Mouse (Mus musculus) midbrain, embryonic 11.5 days (tissue): ENCODE results near the gene Hlcs. TPM values are rescaled to one million over a fixed set of nuclear protein-coding genes. Genes with fewer than 3 reads are reported as not detected.

ENCODE experiments used
- ATAC-seq: fragments of 200-750 bp; cut with Nextera tagmentation; 2 replicates; pipeline ENCODE4 v1.8.0; 2017; ENCODE audit warnings: moderate TSS enrichment, moderate library complexity; ENCODE audit not compliant: low FRiP score
- DNase-seq: peaks from one replicate; pipeline ENCODE4 v3.0.0; 2015; ENCODE audit warnings: low spot score; ENCODE audit errors: missing footprints
- H3K27ac ChIP-seq: fragments of 300-500 bp; sonication (generic); 2 replicates; pipeline ENCODE4 v1.5.1; 2014; ENCODE audit warnings: low read depth, low read length
- H3K27me3 ChIP-seq: fragments of 300-500 bp; sonication (generic); 2 replicates; pipeline ENCODE4 v1.6.1; 2014; ENCODE audit warnings: mild to moderate bottlenecking, low read length, moderate library complexity, mixed read lengths; ENCODE audit not compliant: control insufficient read depth, insufficient read depth
- H3K36me3 ChIP-seq: fragments of 300-500 bp; sonication (generic); 2 replicates; pipeline ENCODE4 v1.6.1; 2014; ENCODE audit warnings: mild to moderate bottlenecking, low read length, moderate library complexity, mixed read lengths; ENCODE audit not compliant: control insufficient read depth, insufficient read depth
- H3K4me1 ChIP-seq: fragments of 300-500 bp; sonication (generic); 2 replicates; pipeline ENCODE4 v1.6.1; 2014; ENCODE audit warnings: low read length; ENCODE audit not compliant: control insufficient read depth, insufficient read depth
- H3K4me2 ChIP-seq: fragments of 300-500 bp; sonication (generic); 2 replicates; pipeline ENCODE4 v1.6.1; 2014; ENCODE audit warnings: mild to moderate bottlenecking, moderate library complexity
- H3K4me3 ChIP-seq: fragments of 300-500 bp; sonication (generic); 2 replicates; pipeline ENCODE4 v1.5.1; 2014; ENCODE audit warnings: low read depth, low read length
- H3K9ac ChIP-seq: fragments of 300-500 bp; sonication (generic); 2 replicates; pipeline ENCODE4 v1.6.1; 2014; ENCODE audit warnings: low read length
- H3K9me3 ChIP-seq: fragments of 300-500 bp; sonication (generic); 2 replicates; pipeline ENCODE4 v1.6.1; 2016; ENCODE audit warnings: low read length; ENCODE audit not compliant: control insufficient read depth
- WGBS: fragments of 180-500 bp; shearing (Covaris S2); extraction: QIAGEN DNeasy Blood & Tissue Kit; methylation state at CpG from one replicate; pipeline ENCODE4 v1.1.7; 2014; 5-methylcytosine and 5-hydroxymethylcytosine counted together
- polyA plus RNA-seq: library from polyadenylated mRNA; unstranded; fragments of >200 nt; fragmentation: Nextera tagmentation; extraction: Ambion mirVana; gene quantifications from 2 replicates; pipeline ENCODE4 v1.2.1, GENCODE M21; 2014

The Hlcs gene
- polyA plus RNA-seq, 1 experiment from 2014 or later = 8.1 TPM

DNA sequence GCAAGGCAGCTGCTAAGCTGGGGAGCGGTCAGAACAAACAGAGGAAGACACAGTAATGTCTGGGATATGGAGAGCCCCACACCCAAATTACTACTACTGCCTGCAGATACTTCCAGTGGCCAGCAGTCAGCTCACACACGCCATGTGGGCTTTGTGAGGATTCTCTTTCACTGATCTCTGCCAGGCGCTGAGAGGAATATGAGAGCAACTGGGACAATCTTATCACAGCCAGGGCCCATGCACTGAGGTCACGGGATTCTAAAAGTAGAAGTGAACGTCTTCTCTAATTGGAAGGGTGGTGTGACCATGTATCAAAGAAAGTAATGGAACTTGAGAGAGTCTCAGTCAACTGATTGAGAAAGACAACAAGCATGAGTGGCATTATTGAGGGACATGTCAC, 123.1 kb downstream of the Hlcs start:
- H3K36me3 ChIP-seq = no peaks in the 10 kb centered on the region
- H3K9me3 ChIP-seq = no peaks in the 10 kb centered on the region
- H3K4me1 ChIP-seq = no peaks in the 10 kb centered on the region
- ATAC-seq (no peak), DNase-seq (no peak)
- no peak overlapping the region for H3K4me2 ChIP-seq
- no peak overlapping the region for H3K4me3 ChIP-seq
- no peak overlapping the region for H3K9ac ChIP-seq
- H3K27ac ChIP-seq = no peak overlapping the region
- WGBS = 88% methylated on average over 5 of the region's 5 CpGs
- peaks cover 3% of the 10 kb centered on the region for H3K27me3 ChIP-seq

GRCm38 (mm10) chr16:94186526-94186925, 126.8 kb downstream of the Hlcs start:
- Histone ChIP-seq H3K4me1 (no peaks in the 10 kb centered on the region), H3K4me3 (no peak overlapping the region), H3K9me3 (no peaks in the 10 kb centered on the region), H3K36me3 (no peaks in the 10 kb centered on the region), H3K27me3 (peaks cover 34% of the 10 kb centered on the region), H3K4me2 (no peak overlapping the region), H3K9ac (no peak overlapping the region), H3K27ac (no peak overlapping the region)
- no peak for DNase-seq
- no peak for ATAC-seq
- 83% methylated on average over 12 of the region's 12 CpGs for WGBS

- peaks cover 45% of the 10 kb centered on the region for H3K27me3 ChIP-seq
- H3K27ac ChIP-seq = no peak overlapping the region
- WGBS = 85% methylated on average over 16 of the region's 16 CpGs
- peaks cover 3% of the 10 kb centered on the region for H3K4me1 ChIP-seq
- no peak for ATAC-seq
- no peaks in the 10 kb centered on the region for H3K36me3 ChIP-seq
- H3K9me3 ChIP-seq = no peaks in the 10 kb centered on the region
- no peak for DNase-seq
- no peak overlapping the region for H3K4me2 ChIP-seq
- H3K9ac ChIP-seq = no peak overlapping the region
- H3K4me3 ChIP-seq = no peak overlapping the region
These were observed 127.9 kb downstream of the Hlcs start for GRCm38 (mm10) chr16:94185430-94185829.

DNA sequence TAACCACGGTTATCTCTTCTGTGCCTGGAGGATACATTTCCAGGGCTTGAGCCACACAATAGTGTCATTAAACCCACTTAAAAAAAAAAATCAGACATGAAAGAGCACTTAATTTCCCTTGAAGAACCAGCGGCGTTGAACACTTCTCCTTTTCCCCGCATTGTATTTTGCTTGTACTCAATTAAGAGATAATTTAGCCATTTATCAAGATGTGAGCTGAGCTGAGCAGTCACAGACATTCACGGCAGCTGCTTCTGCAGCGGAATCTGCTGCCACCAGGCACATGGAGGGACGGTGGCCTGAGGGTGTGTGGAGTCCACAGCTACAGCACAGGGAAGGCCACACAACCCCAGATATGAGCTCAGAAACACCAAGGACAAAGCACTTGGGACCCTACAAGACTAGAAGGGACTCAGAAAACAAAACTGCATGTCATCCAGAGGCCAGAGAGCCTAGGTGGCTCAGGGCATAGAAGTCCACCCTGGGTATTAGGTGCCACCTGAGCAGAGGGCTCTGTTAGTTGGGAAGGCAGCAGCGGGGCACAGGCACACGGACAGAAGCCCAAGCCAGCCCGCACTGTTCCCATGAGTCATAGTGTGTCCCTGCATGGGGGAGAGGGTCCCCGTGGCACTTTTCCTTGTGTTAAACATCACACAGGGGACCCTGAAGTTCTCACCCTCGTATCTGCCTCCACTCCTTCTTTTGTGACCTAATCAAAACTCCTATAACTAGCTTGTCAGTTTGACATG, 133.1 kb downstream of the Hlcs start:
- H3K4me2 ChIP-seq = peak overlapping the region; percentile 30; the same call in 1 of the 2 replicates
- no peak overlapping the region for H3K4me3 ChIP-seq
- 26% methylated on average over 12 of the region's 12 CpGs for WGBS
- no peak overlapping the region for H3K9ac ChIP-seq
- H3K27me3 ChIP-seq = peaks cover 70% of the 10 kb centered on the region
- ATAC-seq = 0 out of 2 replicates have a peak, but pooled peaks have one; percentile 15
- no peaks in the 10 kb centered on the region for H3K9me3 ChIP-seq
- DNase-seq = peak; percentile 94
- H3K4me1 ChIP-seq = peaks cover 27% of the 10 kb centered on the region
- no peaks in the 10 kb centered on the region for H3K36me3 ChIP-seq
- H3K27ac ChIP-seq = peak overlapping the region; percentile 37; the same call in 1 of the 2 replicates

DNA sequence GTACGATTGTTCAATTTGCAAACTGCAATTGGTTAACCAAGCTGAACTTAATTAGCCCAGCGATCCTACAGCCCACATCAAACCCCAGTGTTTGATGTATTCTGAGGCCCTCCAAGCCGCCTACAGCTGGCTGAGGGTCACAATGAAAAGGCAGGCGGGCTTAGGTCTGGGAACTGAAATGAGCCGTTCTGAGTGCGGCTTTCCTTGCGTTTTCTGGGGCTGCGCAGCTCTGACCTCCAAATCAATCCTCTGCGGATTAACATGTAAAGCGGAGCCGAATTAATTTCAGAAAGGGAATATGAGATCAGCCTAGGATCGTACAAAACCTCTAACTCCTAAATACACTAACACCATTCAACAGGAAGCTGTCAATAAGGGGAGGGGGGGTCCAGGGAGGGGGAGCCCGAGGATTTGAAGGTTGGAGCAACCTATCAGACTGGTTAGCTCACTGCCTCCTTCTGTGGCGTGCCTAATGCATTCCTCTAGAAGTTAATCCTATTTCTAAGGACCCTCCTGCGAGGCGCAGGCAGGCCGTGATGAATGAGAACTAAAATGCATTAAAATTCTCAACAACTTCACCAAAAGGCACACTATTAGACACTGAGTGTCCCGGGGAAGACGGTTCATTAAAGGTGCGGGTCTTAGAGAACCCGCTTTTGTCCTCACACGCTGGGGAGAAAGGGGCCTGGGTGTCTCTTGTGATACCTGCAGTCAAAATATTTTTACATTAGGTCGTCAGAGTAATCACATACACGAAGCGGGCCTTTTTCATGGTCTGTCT, 133.8 kb downstream of the Hlcs start:
- peaks cover 27% of the 10 kb centered on the region for H3K4me1 ChIP-seq
- no peak overlapping the region for H3K9ac ChIP-seq
- peak overlapping the region; percentile 37 for H3K27ac ChIP-seq
- DNase-seq (peak; percentile 96), ATAC-seq (peak; percentile 91)
- peaks cover 74% of the 10 kb centered on the region for H3K27me3 ChIP-seq
- H3K4me3 ChIP-seq = no peak overlapping the region
- peak overlapping the region; percentile 30 for H3K4me2 ChIP-seq
- no peaks in the 10 kb centered on the region for H3K9me3 ChIP-seq
- WGBS = 3% methylated on average over 25 of the region's 25 CpGs
- H3K36me3 ChIP-seq = no peaks in the 10 kb centered on the region

DNA sequence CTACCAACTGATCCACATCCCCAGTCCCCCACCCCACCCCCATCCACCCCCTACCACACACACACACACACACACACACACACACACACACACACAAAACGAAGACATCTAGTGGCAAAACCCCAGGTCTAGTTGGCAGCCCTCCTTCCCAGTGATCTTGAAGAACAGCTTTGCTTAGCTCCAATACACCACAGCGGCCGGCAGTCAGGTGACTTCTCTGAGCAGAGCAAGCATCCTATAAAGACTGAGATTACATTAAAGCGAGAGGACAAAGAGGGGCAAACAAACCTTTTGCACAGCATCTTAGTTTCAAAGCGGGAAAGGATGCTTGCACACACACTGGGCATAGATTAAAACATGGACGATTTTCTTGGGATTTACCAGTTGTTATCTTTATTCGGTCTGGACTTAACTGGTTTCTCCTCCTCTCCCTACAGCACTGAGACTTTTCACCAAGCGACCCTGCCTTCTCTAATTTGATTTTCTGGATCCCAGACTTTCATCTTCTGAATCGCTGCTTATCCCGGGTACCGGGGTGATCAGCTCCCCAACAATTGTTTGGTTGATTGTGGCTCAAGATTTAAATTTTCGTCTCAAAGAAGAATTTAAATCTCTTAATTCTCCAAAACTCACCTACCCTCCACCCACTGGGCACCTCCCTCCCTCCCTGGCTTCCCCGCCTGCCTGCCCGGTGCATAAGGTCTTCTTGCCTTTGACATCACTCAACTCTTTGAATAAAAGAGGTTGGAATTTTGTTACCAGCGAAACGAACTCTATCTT, 134.7 kb downstream of the Hlcs start:
- ATAC-seq (peak; percentile 47), DNase-seq (peak; percentile 96)
- Histone ChIP-seq H3K27me3 (peaks cover 76% of the 10 kb centered on the region), H3K4me1 (peaks cover 27% of the 10 kb centered on the region), H3K36me3 (no peaks in the 10 kb centered on the region), H3K9me3 (no peaks in the 10 kb centered on the region), H3K4me3 (no peak overlapping the region), H3K4me2 (peak overlapping the region; percentile 30), H3K27ac (peak overlapping the region; percentile 37; the same call in 1 of the 2 replicates), H3K9ac (peak overlapping the region; percentile 17; the same call in 1 of the 2 replicates)
- 12% methylated on average over 16 of the region's 16 CpGs for WGBS

- WGBS = 82% methylated on average over 21 of the region's 21 CpGs
- peaks cover 77% of the 10 kb centered on the region for H3K27me3 ChIP-seq
These were observed 136.1 kb downstream of the Hlcs start for GRCm38 (mm10) chr16:94176997-94177857.

GRCm38 (mm10) chr16:94175366-94175986, 137.9 kb downstream of the Hlcs start:
- H3K27me3 ChIP-seq = peaks cover 74% of the 10 kb centered on the region

More at GRCm38 (mm10) chr16:94176997-94177857, 136.1 kb downstream of the Hlcs start:
- Histone ChIP-seq H3K36me3 (no peaks in the 10 kb centered on the region), H3K4me3 (no peak overlapping the region), H3K27ac (no peak overlapping the region), H3K9me3 (no peaks in the 10 kb centered on the region), H3K4me2 (no peak overlapping the region), H3K9ac (no peak overlapping the region), H3K4me1 (peaks cover 27% of the 10 kb centered on the region)
- ATAC-seq = no peak
- no peak for DNase-seq

More at GRCm38 (mm10) chr16:94175366-94175986, 137.9 kb downstream of the Hlcs start:
- no peaks in the 10 kb centered on the region for H3K9me3 ChIP-seq
- H3K27ac ChIP-seq = no peak overlapping the region
- peaks cover 29% of the 10 kb centered on the region for H3K4me1 ChIP-seq
- H3K4me3 ChIP-seq = no peak overlapping the region
- no peak overlapping the region for H3K4me2 ChIP-seq
- H3K9ac ChIP-seq = no peak overlapping the region
- ATAC-seq (no peak), DNase-seq (no peak)
- 79% methylated on average over 7 of the region's 7 CpGs for whole genome bisulfite sequencing
- no peaks in the 10 kb centered on the region for H3K36me3 ChIP-seq
